Mouse (Mus musculus) small intestine, adult 2 months (tissue): ENCODE data around the gene Ice2.

Source experiments
- CTCF ChIP-seq: fragments of 200-500 bp; IDR thresholded peaks from 2 replicates; pipeline ENCODE4 v1.5.1; 2012; ENCODE audit warnings: low read depth, mild to moderate bottlenecking, control low read depth, inconsistent platforms, low read length, moderate library complexity, mixed read lengths; ENCODE audit not compliant: insufficient replicate concordance, insufficient read length; ENCODE audit errors: extremely low read depth
- POLR2A ChIP-seq: fragments of 200-500 bp; IDR thresholded peaks from 2 replicates; pipeline ENCODE4 v1.6.1; 2012; ENCODE audit warnings: low read depth, mild to moderate bottlenecking, control low read depth, inconsistent platforms, low read length, moderate library complexity

DNA sequence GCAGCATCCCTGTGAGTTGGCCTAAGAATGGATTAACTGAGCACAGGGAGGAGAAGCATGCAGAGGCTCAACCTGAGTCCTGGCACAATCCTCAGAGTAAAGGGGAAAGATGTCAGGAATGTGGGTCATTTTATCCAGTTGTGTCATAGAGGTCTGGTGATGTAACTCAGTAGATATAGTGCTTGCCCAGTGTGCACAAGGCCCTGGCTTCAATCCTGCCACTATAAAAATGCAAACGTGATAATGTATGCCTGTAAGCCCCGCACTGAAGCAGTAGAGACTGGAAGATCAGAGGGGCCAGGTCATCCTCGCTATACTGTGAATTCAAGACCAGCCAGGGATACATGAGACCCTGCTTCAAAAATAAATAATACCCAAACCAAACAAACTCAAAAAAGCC, 51.1 kb downstream of the Ice2 start:
- no peak for TF ChIP-seq CTCF
- no peak for TF ChIP-seq POLR2A
